Mouse (Mus musculus) layer of hippocampus, adult 9-11 months (tissue): ENCODE measurements around the gene Gm48551.

Experiments
- DNase-seq: peaks from one replicate; pipeline ENCODE4 v3.0.0; 2022

Gene Gm48551

GRCm38 (mm10) chr10:81406504-81407440 is 22.5 kb downstream of the Gm48551 start:
- no peak for DNase-seq

- DNase-seq: peak; percentile 89
Measured at GRCm38 (mm10) chr10:81407539-81408423, 23.5 kb downstream of the Gm48551 start.

- no peak for DNase-seq
Measured at GRCm38 (mm10) chr10:81408424-81408729, 24.1 kb downstream of the Gm48551 start.

GRCm38 (mm10) chr10:81408871-81409291 is 24.6 kb downstream of the Gm48551 start:
- DNase-seq: peak; percentile 83

- DNase-seq: no peak
Measured at GRCm38 (mm10) chr10:81409330-81409729, 25.1 kb downstream of the Gm48551 start.

GRCm38 (mm10) chr10:81410350-81410749 is 26.1 kb downstream of the Gm48551 start:
- DNase-seq: no peak

- DNase-seq: no peak
Measured at GRCm38 (mm10) chr10:81410981-81411380, 26.7 kb downstream of the Gm48551 start.

GRCm38 (mm10) chr10:81411471-81412400 is 27.5 kb downstream of the Gm48551 start:
- peak; percentile 84 for DNase-seq

- no peak for DNase-seq
Measured at GRCm38 (mm10) chr10:81412586-81413309, 28.5 kb downstream of the Gm48551 start.

- peak; percentile 86 for DNase-seq
Measured at GRCm38 (mm10) chr10:81413310-81414261, 29.3 kb downstream of the Gm48551 start.

GRCm38 (mm10) chr10:81414682-81415081 is 30.4 kb downstream of the Gm48551 start:
- no peak for DNase-seq

GRCm38 (mm10) chr10:81415146-81415545 is 30.9 kb downstream of the Gm48551 start:
- no peak for DNase-seq

GRCm38 (mm10) chr10:81415549-81416310 is 31.5 kb downstream of the Gm48551 start:
- DNase-seq: no peak

GRCm38 (mm10) chr10:81416581-81417226 is 32.4 kb downstream of the Gm48551 start:
- peak; percentile 93 for DNase-seq

- peak; percentile 7 for DNase-seq
Measured at GRCm38 (mm10) chr10:81417227-81418215, 33.3 kb downstream of the Gm48551 start.

GRCm38 (mm10) chr10:81418216-81419070 is 34.2 kb downstream of the Gm48551 start:
- DNase-seq: peak; percentile 3
